Mouse (Mus musculus) heart, embryonic 11.5 days (tissue): ENCODE data around the gene Hikeshi. TPM values are rescaled to one million over a fixed set of nuclear protein-coding genes. Genes with fewer than 3 reads are reported as not detected.

Experiments
- polyA plus RNA-seq: library from polyadenylated mRNA; unstranded; fragments of >200 nt; fragmentation: Nextera tagmentation; extraction: Ambion mirVana; gene quantifications from 2 replicates; pipeline ENCODE4 v1.2.1, GENCODE M21; 2014

Gene Hikeshi
- polyA plus RNA-seq, 1 experiment from 2014 or later = 116 TPM

Other genes with a start within 250 kb of the Hikeshi start
- gene Ccdc81, start 37.6 kb downstream of the Hikeshi start, polyA plus RNA-seq = not detected in 2 replicates
- gene Eed, start 39.8 kb upstream of the Hikeshi start, polyA plus RNA-seq = 49.7 and 52.7 TPM in 2 replicates
- gene Picalm, start 189.0 kb upstream of the Hikeshi start, polyA plus RNA-seq = 36.1 and 43.7 TPM in 2 replicates